Mouse (Mus musculus) T-helper 17 cell (primary cell): Measurements from ENCODE around the gene E030018B13Rik.

Experiments used
- in situ Hi-C, 2 experiments: fragments of 300-600 bp; cut with MboI, MseI; formaldehyde crosslinking; loops; 1 replicate in 1 of 2; 2 replicates in 1 of 2; pipeline ENCODE4 v1.15.1; 2025; ENCODE audit warnings: high pct_unique_total_duplicates in 2 of 2

Gene E030018B13Rik

DNA sequence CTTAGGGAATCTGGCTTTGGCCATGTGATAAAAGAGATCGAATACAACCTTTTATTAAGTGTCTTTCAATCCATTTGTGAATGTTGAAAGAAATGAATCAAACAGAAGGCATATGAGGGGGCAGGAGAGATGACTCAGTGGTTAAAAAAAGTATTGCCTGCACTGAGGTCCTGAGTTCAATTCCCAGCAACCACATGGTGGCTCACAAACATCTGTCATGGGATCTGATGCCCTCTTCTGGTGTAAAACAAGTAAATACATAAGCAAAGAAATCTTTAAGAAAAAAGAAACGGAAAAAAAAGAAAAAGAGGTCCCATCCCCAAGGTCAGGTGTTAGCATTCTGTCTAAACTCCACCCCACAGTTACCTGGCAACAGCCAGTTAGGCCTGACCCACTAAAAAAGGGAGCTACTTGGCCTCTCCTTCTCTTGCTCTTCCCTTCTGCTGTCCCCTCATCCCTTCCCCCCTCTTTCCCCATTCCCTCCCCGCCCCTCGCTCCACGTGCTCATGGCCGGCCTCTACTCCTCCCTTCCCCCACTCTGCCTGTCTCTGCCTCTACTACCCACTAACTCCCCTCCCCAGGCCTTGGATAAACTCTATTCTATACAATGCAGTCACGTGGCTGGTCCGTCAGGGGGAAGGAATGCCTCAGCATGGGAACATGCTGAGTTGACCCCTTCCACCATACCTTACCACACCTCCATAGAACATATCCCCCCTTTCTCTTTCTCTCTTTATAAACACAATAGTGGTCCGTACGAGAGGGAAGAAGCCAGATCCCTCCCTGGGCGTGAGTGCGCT, 3.5 kb upstream of the E030018B13Rik start:
- in situ Hi-C loops = loop anchor here in 1 of 2 experiments (10.0 kb wide), 1 partner anchor 1862 kb away; no protein-coding TSS in a partner anchor

DNA sequence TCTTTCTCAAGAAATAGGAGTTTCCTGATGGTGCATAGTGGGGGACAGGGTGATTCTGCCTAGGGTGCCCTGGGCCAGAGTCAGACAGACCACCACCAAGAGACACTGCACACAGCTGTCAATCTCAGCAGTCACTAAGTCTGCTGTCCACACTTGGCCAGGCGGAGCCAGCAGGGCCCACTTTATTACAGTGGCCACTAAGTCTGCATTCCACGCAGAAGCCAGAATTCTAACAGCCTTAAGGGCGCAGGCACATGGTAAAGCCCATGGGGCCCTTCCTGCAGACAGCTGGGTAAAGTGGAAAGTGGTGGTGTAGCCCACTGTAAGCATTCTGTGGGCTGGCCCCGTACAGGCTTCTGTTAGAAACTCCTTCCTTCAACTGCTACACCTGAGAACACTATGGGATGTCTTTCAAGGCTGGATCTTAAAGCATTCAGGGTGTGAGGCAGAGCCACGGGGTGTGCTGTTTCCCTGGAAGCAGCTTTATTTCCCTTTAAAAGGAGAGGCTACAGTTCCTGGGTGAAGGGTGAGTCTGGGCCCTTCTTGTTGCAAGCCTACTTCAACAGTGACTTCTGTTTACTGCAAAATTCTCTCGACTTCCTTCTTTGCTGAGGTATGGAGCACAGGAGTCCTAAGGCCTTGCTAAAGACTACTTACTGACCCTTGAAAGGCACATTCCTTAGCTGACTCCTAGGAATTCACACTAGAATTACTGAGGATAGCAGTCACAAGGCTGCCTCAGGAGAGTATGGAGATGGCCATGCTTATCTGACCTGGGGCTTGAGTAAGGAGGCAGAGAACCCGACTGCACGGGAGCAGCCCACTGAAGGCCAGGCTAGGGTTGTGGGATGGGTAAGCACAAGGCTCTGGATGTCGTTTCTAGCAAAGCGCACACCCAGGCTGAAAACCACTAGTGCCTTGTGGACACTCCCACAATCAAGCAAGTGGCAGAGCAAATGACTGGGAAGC, 2.6 kb upstream of the E030018B13Rik start:
- in situ Hi-C loops = loop anchor here in 1 of 2 experiments (10.0 kb wide), 1 partner anchor 1861 kb away; no protein-coding TSS in a partner anchor

DNA sequence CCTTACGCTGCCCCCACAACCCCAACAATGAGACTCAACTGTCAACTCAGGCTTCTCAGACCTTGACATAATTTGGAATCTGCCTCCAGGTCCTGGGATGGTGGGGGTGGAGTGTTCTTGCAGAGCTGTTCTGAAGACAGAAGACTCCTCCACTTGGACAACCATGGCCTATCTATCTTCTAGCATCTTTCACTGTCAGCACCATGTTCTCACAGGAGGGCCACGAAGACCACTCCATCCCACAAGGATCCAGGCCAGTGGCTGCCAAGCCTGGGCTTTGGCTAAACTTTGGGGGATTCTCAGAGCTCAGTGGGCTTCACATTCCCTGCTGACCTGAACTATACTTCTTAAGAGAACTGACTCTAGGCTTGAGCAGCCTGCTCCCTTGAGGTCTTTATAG, 1.8 kb upstream of the E030018B13Rik start:
- in situ Hi-C loops = loop anchor here in 1 of 2 experiments (10.0 kb wide), 1 partner anchor 1860 kb away; no protein-coding TSS in a partner anchor

DNA sequence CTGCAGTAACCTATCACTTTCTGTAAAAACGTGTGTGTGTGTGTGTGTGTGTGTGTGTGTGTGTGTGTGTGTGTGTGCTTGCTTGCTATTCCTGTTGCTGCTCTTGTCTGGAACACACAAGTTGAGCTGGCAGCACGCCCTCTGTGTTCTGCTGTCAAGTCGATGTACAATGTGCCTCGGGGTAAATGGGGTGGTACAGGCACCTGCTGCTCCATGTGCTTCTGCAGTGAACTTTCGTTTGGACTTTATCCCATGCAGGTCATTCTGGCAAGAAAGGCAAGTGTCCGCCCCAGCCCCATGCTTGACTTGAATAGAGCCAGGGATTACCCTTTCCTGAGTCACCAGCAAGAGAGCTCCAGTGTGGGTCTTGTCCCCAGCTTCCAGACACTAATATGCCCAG, 1.0 kb downstream of the E030018B13Rik start:
- in situ Hi-C loops = loop anchor here in 1 of 2 experiments (10.0 kb wide), 1 partner anchor 1857 kb away; no protein-coding TSS in a partner anchor

DNA sequence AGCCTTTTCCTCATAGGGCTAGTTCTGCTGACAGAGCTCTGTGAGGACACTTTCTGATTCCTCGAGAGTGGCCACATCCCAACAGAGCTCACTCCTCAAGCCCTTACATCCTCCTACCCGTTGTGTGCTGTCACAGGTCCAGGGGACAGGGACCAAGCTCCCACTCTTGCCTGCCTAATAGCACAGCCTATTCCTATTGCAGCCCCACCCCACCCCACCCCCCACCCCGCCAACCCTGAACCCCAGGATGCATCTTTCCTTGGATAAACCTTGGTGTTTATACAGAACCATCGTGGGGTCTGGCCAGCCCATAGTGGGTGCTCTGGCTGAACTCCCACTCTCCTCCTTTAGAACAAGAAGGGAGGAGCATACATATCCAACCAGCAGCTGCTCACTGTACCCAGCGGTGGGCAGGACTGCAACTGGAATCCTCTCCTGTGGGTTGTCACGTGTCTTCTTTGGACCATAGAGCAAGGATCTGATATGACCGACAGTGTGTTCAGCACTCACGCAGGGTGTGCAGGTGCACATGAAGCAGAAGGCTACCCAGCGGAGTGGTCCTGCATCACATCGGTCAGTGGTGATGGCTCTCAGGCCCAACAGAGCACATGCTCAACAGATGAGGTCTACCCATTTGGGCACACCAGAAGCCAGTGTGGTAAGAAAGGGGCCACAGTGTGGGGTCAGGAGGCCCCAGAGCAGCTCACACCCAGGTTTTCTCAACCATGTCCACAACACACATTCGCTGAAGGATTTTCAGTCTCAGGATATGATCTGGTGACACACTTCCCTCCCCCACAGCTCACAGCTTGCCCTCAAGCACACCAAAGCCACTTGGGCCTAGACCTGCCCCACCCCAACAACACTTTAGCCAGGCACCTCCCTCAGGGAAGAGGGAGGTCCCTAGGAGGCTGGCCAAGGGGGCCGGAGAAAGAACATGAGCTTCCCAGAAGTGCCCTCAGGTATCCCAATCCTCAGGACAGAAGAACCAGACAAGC, 2.4 kb downstream of the E030018B13Rik start:
- in situ Hi-C loops = loop anchor here in 1 of 2 experiments (10.0 kb wide), 1 partner anchor 1856 kb away; no protein-coding TSS in a partner anchor

DNA sequence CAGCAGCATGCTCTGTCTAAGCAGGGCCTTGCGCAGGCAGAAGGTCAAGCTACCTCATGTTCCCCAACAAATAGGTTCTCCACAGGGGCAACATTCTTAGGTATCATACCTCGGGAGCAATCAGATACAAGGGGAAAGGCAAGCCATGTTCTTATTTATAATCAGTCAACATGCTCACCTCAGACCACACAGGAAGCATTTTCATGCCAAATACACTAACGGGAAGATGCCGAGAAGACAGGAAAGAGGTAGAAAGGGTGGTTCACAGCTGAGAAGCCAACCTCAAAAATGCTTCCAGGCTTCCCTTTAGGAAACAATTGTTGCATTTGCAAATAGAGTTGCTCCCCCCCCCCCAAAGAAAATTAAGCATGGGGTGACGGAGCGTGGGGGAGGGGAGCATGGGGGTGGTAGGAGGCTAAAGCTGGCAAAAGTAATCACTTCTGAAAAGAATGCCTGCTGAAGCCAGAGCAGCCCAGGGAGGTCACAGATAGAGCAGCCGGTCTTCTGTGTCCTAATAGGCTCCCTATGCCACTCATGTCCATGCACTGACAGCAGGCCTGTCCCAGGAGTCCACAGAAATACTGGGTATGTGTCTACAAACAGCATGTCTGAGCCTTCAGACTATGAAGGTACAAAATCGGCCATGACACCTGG, 5.4 kb downstream of the E030018B13Rik start:
- in situ Hi-C loops = no loop called here

DNA sequence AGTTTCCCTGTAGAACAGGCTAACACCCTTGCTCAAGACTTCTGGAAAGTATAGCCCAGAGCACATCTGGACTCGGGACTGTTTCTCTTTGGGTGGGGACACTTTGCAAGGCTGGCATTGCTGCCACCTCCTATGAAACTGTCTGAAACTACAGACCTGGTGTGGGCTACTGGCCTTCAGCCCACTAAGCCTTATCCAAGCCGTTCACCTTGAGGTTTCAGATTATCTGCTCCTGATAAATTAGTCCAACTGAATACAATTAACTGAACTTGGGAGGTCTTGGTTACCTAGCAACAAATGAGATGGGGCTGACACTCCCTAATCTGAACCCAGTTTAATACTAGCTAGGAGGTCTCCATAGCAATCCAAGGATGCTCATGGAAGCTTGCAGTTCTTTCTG, 5.9 kb downstream of the E030018B13Rik start:
- in situ Hi-C loops = no loop called here

DNA sequence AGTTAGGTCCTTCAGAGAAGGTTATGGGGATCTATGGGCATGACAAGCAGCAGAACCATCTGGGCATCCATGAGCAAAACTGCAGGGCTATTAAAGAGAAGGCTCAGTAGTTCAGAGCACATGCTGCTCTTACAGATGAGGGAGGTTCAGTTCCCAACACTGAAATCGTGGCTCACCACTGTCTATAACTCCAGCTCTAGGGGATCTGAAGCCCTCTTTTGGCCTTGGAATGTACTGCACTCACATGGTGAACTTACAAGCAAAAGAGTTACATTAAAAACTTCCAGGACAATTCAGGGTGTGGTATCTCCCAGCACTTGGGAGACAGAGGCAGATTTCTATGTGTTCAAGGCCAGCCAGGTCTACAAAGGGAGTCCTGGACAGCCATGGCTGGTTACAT, 6.3 kb downstream of the E030018B13Rik start:
- in situ Hi-C loops = no loop called here

DNA sequence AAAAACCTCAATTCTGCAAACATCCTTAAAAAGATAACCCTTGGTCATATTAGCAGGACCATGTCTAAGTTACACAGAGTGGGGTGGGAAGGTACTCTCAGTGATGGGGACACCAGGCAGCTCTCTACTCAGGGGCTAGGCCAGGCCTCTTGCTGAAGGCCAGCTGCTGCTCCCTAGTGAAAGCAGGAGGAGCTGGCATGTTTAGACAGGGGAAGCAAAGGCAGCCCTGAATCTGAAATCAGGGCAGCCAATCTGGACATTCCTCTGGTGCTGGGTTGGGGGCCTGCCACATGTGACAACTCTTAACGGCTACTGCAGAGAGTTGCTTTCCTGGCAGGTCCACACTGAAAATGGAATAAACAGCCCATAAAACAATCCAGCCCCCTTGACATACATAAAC, 7.5 kb downstream of the E030018B13Rik start:
- in situ Hi-C loops = no loop called here

DNA sequence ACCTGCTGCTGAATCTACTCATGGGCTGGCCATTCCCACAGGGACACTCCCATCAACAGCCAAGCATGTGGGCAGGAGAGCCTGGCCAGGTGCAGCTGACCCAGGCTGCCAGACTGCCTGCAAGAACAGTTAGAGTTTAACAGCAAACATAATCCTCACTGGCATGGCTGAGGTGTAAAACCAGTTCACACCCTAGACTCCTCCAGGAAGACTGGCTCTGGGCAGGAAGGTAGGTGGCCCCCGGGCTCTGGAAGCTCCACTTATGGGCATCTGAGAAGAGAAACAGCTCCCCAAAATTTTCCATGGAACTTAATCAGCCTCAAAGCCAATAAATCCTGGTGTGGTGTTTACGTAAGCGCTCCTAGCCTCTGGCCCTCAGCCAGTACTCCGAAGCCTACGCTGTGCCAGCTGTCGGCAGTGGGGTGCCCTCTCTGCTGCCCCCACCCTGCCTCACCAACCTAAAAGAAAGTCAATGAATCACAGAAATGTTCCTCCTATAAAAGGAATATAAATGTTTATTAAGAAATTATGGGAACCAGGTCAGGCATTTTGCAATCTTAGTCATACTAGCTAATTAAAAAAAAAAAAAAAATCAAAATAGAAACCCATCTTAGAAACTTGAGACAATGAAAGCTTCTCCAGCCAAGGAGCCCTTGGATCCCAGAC, 8.2 kb downstream of the E030018B13Rik start:
- in situ Hi-C loops = no loop called here

DNA sequence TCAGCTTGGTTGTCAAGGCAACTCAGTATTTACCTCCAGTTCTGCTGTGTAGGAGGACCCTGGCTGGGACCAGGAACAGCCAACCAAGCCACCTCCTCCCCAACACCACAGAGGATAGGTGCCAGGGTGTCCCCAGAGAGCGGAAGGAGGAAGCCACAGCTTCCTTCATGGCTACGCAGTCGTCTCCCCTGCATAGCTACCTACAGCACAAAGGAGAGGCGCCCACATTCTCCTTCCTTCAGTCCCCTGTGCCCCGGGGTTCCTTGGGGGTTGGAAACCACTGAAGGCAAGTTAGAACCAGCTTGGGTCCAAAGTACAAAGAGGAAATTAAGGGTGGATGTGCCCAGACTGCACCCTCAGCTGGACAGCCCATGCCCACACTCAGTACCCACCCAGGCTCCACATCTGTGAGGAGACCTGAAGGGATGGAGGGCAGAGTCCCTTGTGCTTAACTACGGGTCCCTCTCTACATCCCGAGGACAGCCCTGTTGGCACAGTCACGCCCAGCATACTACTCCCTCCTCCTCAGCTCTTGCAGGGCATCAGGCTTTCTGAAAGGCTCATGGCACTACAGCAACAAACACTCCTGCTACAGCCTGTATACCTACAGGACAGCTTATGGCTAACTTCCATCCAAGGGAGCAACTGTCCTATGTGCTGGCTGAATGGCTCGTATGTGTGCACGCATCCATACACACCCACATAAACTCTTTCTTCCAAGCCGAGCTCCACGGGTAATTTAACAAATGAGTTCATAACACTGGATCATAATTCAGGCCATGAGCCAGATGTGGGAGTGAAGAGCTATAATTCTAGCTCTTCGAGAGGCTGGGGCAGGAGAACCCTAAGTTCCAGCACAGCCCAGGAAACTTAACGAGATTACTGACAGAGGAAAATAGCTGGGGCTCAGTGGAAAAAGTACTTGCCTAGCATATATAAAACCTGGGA, 9.0 kb downstream of the E030018B13Rik start:
- in situ Hi-C loops = no loop called here

DNA sequence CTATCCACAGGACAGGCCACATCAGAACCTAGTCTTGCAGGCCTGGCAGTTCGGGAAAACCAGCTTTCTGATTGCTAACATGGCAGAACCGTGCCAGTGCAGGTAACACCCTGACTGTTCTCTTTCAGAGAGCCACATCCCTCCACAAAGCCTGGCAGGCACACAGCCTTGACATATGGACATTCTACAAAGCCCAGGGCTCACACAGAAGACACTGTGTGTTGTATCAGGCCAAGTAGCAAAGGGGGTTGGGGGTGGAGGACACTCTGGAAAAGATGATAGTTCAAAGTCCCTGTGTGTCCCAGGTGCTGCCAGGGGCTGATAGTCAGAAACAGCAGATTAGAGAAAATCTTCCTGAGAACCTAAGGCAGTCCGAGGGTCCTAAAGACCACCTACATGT, 9.8 kb downstream of the E030018B13Rik start:
- in situ Hi-C loops = no loop called here

DNA sequence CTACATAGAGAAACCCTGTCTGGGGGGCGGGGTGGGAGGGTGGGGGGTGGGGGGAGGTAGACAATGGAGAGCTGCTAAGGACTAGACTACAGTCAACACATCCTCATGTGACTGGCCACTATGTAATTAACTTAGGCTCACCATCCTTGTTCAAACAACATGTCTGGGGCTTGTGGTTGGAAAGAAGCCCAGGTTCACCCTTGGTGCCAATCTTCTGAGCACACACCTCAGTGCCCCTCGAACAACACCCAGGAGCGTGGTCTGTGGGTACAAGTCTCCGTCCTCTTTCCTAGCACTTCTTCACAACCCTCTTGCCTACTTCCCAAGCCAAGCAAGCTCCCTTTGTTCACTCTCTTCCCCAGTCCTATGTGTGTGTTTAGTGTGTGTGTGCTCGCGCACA, 10.5 kb downstream of the E030018B13Rik start:
- in situ Hi-C loops = no loop called here

DNA sequence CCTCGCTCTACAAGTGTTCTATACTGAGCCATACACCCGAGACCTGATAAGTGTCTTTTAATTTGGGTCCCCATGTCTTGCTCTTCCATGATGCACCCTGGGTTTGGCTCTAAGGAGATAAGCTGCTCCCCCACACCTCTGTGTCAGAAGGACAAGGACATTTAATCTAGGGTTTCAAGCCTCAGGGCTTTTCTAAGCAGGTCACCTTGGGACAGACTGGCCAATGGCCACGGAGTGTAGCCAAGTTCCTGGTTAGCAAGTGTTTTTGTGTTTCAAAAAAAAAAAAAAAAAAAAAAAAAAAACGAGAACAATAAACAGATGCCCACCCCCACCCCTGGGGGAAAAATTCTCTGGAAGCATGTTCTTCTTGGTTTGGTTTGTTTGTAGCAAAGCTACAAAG, 12.4 kb downstream of the E030018B13Rik start:
- in situ Hi-C loops = no loop called here

DNA sequence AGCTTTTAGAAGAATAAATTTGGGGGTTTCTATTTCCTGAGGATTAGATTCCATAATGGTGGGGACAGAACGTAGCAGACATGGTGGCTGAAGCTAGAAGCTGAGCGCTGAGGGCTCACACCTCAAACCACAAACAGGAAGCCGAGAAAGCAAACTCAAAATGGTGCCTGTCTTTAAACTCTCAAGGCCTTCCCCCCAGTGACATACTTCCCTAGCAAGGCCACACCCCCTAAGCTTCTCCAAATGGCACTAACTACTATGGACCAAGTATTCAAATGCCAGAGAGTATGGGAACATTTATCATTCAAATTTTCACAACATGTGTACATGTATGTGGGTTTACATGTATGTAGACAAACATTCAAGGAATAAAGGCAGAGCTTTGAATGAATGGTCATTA, 13.5 kb downstream of the E030018B13Rik start:
- in situ Hi-C loops = loop anchor here in 1 of 2 experiments (10.0 kb wide), 1 partner anchor 175 kb away; no protein-coding TSS in a partner anchor

DNA sequence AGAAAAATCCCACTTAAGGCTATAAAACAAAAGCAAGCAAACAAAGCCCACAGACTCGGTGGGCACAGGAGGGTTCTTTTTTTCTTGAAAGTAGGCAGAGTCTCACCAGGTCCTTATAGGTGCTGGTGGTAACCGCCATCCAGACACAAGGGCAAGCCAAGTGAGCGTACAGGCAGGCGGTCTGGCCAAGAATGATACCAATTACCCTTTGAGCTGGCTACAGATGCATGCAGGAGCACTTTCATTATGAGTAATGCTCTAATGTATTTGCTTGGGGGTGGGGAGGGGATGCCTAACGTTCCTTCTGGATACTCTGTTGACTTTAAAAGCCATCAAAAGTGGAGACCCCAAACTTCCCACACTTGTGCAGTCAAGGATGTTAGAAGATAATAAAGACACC, 14.1 kb downstream of the E030018B13Rik start:
- in situ Hi-C loops = loop anchor here in 1 of 2 experiments (10.0 kb wide), 1 partner anchor 176 kb away; no protein-coding TSS in a partner anchor

DNA sequence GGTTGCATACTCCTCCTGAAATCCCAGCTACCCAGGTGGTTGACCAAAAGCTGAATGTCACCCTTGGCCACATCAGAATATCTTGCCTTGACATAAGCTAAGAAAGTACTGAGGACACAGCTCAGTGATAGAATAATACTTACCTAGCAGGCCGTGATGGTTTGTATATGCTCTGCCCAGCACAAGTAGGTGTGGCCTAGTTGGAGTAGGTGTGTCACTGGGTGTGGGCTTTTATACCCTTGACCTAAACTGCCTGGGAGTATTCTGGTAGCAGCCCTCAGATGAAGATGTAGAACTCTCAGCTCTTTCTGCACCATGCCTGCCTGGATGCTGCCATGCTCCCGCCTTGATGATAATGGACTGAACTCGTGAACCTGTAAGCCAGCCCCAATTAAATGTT, 15.8 kb downstream of the E030018B13Rik start:
- in situ Hi-C loops = loop anchor here in 1 of 2 experiments (10.0 kb wide), 1 partner anchor 178 kb away; no protein-coding TSS in a partner anchor

DNA sequence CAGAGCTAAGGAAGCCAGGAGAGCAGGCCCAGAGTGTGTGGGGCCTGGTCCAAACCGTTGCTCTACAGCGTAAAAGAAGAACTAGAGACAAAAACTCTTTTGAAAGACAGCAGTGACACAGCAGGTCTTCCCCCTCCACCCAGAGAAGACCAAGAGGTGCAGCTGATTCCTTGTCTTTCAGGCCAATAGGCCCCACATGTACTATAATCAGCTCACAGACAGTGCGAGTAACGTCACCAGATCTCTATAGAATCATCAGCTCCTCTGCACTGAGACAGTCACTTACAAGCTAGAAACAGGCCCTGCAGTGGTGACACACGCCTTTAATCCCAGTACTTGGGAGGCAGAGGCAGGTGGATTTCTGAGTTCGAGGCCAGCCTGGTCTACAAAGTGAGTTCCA, 17.2 kb downstream of the E030018B13Rik start:
- in situ Hi-C loops = loop anchor here in 1 of 2 experiments (10.0 kb wide), 1 partner anchor 179 kb away; no protein-coding TSS in a partner anchor
